Mouse (Mus musculus): ENCODE measurements at regions not wholly inside any gene's neighbourhood (a gene's known extent, or its start where the extent isn't known, plus 50 kb on each side); places are given as distances from the start of the nearest gene placed in this dataset.

GRCm38 (mm10) chr14:46234040-46234439 is 145.2 kb upstream of the Gm15217 start:
- TF ChIP-seq CTCF (IDR thresholded peaks at IDR 0.05; ENCODE audit: extremely low read depth, insufficient read depth, low read length): no peak
- TF ChIP-seq POLR2A (IDR thresholded peaks at IDR 0.05; ENCODE audit: extremely low read depth, insufficient read depth, low read length): no peak

All from cortical plate, adult 2 months (tissue).